Mouse (Mus musculus): ENCODE data around the gene Dnmbp.

Dnmbp gene

GRCm38 (mm10) chr19:43877364-43877763 is 62.6 kb downstream of the Dnmbp start:
- DNase-seq (ENCODE audit: low spot score) = no peak

- no peak for DNase-seq (ENCODE audit: low spot score)
Observed at GRCm38 (mm10) chr19:43875996-43876395, 64.0 kb downstream of the Dnmbp start.

GRCm38 (mm10) chr19:43874351-43874750 is 65.6 kb downstream of the Dnmbp start:
- no peak for DNase-seq (ENCODE audit: low spot score)

GRCm38 (mm10) chr19:43870418-43870817 is 69.6 kb downstream of the Dnmbp start:
- no peak for DNase-seq (ENCODE audit: low spot score)

GRCm38 (mm10) chr19:43857347-43857746 is 82.6 kb downstream of the Dnmbp start:
- DNase-seq (ENCODE audit: low spot score) = no peak

GRCm38 (mm10) chr19:43852837-43853545 is 87.0 kb downstream of the Dnmbp start:
- no peak for DNase-seq (ENCODE audit: low spot score)

- no peak for DNase-seq (ENCODE audit: low spot score)
Observed at GRCm38 (mm10) chr19:43851996-43852630, 87.9 kb downstream of the Dnmbp start.

- no peak for DNase-seq (ENCODE audit: low spot score)
Observed at GRCm38 (mm10) chr19:43850026-43850425, 90.0 kb downstream of the Dnmbp start.

GRCm38 (mm10) chr19:43847966-43848365 is 92.0 kb downstream of the Dnmbp start:
- DNase-seq (ENCODE audit: low spot score) = no peak

- DNase-seq (ENCODE audit: low spot score) = no peak
Observed at GRCm38 (mm10) chr19:43847056-43847455, 92.9 kb downstream of the Dnmbp start.

- DNase-seq (ENCODE audit: low spot score) = no peak
Observed at GRCm38 (mm10) chr19:43845331-43845908, 94.6 kb downstream of the Dnmbp start.

- no peak for DNase-seq (ENCODE audit: low spot score)
Observed at GRCm38 (mm10) chr19:43843184-43843583, 96.8 kb downstream of the Dnmbp start.

GRCm38 (mm10) chr19:43832425-43833069 is 107.4 kb downstream of the Dnmbp start:
- no peak for DNase-seq (ENCODE audit: low spot score)

GRCm38 (mm10) chr19:43826855-43827254 is 113.1 kb downstream of the Dnmbp start:
- DNase-seq (ENCODE audit: low spot score) = no peak

- DNase-seq (ENCODE audit: low spot score) = no peak
Observed at GRCm38 (mm10) chr19:43815661-43816414, 124.2 kb downstream of the Dnmbp start.

GRCm38 (mm10) chr19:43813315-43813714 is 126.7 kb downstream of the Dnmbp start:
- DNase-seq (ENCODE audit: low spot score) = no peak

- DNase-seq (ENCODE audit: low spot score) = no peak
Observed at GRCm38 (mm10) chr19:43811419-43811818, 128.6 kb downstream of the Dnmbp start.

GRCm38 (mm10) chr19:43809331-43809730 is 130.7 kb downstream of the Dnmbp start:
- no peak for DNase-seq (ENCODE audit: low spot score)

- no peak for DNase-seq (ENCODE audit: low spot score)
Observed at GRCm38 (mm10) chr19:43803866-43804265, 136.1 kb downstream of the Dnmbp start.

GRCm38 (mm10) chr19:43801427-43802051 is 138.5 kb downstream of the Dnmbp start:
- DNase-seq (ENCODE audit: low spot score) = no peak

GRCm38 (mm10) chr19:43797216-43797615 is 142.8 kb downstream of the Dnmbp start:
- no peak for DNase-seq (ENCODE audit: low spot score)
